Mouse (Mus musculus) frontal cortex, postnatal 36 days (tissue): ENCODE measurements around the gene Ccne1.
A peak's percentile ranks its signal among the peaks of the same experiment; 100 is the strongest.

Experiments used
- DNase-seq, 2 experiments: peaks; one replicate each; pipeline ENCODE4 v3.0.0; 2022; ENCODE audit warnings: low spot score in 2 of 2

Gene Ccne1

DNA sequence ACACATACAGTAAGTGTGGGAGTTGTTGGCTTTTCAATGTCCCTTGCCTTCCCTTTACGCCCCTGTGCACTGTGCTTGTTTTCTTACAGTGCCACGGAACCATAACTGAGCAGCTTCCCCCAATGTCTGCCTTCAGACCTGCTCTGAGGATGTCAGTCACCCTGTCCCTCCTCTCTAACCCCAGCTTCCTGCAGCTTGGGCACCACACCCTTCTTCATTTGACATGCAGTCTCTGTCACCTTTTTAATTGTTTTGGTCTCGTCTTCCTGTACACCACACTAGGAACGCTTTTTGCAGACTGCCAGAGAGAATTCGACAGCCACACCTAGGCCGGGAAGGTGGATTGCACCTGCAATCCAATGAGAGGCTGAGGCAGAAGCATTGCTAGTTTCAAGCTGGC is 13.0 kb downstream of the Ccne1 start:
- DNase-seq: no peak

GRCm38 (mm10) chr7:38093101-38093500 is 14.2 kb downstream of the Ccne1 start:
- DNase-seq: no peak

DNA sequence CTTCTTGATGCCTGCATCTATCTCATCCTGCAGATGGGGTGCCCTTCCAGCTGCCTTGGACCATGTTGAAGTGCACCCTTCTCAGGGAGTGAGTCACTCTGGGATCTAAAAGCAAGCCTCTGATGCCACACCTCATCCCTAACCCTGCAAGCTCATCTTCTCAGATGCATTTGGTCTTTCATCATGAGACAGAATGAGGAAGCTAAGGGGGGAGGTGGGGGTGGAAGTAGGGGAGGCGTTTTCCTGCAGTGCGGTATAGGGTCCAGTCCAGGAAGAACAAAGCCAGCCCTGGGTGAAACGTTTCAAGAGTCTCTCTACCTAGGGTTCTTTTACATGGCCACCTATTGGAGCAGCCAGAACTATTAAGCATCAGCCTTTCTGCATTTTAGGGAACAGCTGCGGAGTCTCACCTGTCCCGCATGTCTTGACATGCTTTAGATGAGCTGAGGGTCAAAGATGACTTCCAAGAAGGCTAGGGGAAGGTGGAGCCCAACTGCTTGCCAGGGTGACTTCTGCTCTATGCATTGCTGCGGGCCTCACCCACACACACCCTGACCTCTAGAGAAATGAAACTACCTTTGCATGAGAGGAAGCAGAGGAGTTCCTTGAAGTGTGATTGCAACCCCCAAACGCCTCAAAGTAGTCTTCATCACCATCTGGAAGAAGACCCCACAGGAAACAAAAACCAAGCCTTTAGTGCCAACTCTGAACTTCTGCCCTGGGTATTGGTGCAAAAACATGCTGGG is 17.2 kb downstream of the Ccne1 start:
- no peak for DNase-seq

GRCm38 (mm10) chr7:38088456-38088855 is 18.9 kb downstream of the Ccne1 start:
- DNase-seq: no peak

DNA sequence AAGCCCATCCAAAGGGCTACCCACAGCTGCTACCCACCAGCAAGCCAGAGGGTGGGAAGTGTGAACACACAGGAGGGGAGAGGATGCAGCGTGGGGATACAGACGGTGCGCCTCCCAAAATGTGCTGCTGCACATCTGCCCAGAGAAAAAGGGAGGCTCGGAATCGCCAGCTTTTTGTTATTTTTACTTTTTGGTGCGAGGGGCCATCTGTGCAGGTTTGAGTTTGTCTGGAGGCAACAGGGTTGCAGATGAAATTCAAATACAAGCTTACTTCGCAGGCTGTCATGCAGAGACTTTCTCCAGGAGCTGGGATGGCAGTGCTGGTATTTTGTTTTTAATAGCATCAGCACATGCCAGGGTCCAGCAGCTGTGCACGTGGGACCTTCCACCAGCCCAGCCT is 19.5 kb downstream of the Ccne1 start:
- DNase-seq: peak; percentile 74 to 83

DNA sequence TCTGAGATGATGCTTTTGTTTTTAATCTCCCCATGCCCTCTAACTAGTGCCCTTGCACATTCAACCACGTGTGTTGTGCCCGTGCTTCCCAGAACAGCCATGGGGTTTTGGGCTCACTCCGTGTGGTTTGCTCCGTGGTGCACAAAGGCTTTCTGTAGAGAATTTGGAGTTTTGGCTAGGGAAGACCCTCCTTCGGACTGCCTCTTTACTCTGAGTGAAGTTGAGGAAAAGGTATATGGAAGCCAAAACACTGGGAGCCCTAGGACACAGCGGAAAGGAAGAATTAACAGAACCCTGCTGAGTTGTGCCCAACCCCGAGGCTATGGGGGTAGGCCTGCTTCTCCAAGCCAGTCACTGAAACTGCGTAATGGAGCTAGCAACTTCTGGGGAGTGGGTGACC is 20.9 kb downstream of the Ccne1 start:
- no peak for DNase-seq

DNA sequence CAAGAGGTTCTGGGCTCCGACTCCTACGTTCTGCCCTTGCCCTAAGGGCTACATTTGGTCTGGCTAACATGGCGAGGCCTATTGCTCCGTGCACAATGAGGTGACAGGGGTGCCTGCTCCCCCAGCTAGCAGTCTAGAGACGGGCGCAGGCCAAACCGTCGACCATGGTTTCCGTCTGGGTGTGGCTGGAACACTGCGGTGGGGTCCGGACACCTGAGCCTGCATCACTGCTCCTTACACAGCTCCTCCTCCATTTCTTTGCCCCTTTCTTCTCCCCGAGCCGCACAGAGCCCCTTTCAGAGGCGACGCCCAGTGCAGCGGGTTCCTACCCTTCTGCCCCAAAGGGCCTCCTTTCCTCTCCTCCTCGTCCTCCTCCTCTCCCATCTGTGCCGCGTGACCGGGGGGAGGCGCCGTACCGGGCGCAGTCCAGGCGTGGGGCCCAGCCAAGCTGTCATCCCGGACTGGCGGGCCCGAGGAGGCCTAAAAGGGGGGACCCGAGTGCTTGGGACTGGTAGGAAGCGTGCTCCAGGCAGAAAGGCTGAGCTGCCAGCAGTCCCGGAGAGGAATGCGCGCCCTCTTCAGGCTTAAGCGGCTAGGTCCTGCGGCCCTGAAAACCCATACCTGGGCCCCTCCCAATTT is 21.6 kb downstream of the Ccne1 start:
- peak; percentile 18 to 28 for DNase-seq

- peak; percentile 99 for DNase-seq
These were observed 22.4 kb downstream of the Ccne1 start for GRCm38 (mm10) chr7:38084778-38085572.

DNA sequence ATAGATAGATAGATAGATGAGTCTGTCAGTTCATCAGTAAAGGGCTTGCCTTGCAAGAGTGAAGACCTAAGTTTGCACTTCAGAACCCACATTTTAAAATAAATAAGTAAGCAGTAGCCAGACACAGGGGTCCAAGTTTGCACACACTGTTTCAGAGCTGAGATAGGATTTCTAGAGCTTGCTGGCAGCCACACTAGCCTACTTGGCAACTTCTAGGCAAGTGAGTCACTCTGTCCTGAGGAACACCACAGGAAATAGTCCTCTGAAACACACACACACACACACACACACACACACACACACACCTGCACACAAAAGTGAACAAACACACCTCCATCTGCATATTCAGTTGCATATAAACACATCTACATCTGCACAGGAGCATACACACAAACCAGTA is 24.4 kb downstream of the Ccne1 start:
- no peak for DNase-seq

GRCm38 (mm10) chr7:38077189-38077588 is 30.1 kb downstream of the Ccne1 start:
- DNase-seq: no peak

DNA sequence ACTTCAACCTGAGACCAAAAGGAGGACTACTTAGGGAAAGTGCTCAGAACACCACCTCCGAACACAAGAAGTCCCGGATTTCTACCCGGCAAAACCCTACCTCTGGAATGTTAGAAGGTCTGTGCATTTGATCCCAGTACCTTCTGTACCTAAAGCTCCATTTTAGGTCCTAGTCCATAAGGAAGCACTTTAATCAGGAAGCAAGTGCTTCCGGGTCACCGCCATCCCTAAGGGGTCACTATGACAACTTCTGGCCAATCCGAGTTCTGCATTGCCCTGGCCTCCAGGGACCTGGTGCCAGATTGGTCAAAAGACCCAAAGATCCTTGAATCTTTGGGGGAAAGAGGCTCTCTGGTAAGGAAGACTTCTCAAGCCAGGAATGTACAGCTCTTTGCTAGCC is 31.8 kb downstream of the Ccne1 start:
- no peak for DNase-seq

DNA sequence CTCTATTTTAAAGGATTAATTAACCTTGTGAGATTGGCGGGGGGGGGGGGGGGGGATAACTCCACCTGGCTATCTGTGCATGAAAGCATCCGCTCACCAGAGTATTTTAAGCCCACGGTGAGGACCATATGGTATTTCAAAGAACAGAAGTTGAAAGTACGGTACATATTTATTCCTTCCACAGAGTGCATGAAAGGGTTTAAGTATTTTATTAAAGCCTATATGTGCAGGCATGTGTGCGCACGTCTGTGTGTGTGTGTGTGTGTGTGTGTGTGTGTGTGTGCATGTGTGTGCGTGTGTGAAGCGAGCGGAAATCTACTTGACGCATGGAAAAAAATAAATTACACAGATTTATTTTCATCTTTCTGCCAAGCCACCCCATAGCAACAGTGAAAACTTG is 32.4 kb downstream of the Ccne1 start:
- DNase-seq: no peak

DNA sequence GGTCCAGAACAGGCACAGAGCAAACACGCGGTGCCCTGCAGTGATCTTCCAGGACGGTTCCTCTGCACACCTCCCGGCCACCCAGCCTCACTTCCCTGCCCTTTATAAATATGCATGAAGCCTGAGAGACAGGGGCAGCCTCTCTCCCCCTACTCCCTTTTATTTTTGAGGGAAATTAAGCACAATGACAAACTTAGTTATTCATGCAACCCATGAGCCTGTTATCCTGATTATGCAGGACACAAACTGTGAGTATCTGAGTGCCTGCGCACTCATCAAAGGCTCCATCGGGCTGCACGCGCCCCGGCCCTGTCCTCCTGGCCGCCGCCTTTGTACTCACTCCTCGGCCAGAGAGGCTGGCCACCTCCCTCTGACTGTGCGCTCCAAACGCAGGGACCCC is 32.8 kb downstream of the Ccne1 start:
- DNase-seq: no peak

- peak; percentile 60 to 73 for DNase-seq
These were observed 33.6 kb downstream of the Ccne1 start for GRCm38 (mm10) chr7:38073782-38074181.

DNA sequence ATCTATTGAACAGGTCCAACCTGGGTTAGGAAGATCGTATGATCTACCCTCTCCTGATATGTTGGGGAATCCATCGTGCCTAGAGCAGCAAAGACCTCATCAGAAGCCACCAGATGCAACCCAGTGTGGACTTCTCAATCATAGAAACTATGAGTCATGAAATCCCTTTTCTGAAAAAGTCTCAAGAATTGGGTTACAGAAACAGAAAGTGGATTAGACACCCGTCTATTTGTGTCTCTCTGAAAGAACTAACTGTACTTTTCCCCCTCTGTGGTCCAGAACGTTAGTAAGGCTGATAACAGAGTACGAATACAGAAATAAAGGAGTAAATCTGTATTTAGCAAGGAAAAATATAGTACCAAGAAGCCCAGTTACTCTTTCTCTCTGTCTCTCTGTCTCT is 36.3 kb downstream of the Ccne1 start:
- DNase-seq: no peak

DNA sequence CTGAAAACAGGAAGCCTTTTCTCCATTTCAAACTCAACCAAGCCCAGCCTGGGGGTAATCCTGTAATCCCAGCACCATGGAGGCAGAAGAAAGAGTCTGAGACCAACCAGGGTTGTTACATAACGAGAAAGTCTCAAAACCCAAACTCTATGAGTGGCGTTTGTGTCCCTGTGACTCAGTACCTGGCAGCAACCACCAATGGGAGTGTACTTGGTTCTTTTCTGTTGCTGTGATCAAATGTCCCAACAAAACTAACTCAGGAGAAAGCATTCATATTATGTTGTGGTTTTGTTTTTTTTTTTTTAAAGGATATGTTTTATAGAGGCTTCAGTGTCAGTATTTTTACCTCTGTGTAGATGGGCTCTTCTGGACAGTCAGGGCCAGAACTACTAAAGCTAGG is 36.7 kb downstream of the Ccne1 start:
- DNase-seq: no peak

GRCm38 (mm10) chr7:38064431-38064830 is 42.9 kb downstream of the Ccne1 start:
- DNase-seq: no peak

- peak; percentile 89 to 92 for DNase-seq
These were observed 46.0 kb downstream of the Ccne1 start for GRCm38 (mm10) chr7:38061060-38061970.

- DNase-seq: no peak
These were observed 47.6 kb downstream of the Ccne1 start for GRCm38 (mm10) chr7:38059636-38060330.

GRCm38 (mm10) chr7:38059096-38059495 is 48.2 kb downstream of the Ccne1 start:
- no peak for DNase-seq

DNA sequence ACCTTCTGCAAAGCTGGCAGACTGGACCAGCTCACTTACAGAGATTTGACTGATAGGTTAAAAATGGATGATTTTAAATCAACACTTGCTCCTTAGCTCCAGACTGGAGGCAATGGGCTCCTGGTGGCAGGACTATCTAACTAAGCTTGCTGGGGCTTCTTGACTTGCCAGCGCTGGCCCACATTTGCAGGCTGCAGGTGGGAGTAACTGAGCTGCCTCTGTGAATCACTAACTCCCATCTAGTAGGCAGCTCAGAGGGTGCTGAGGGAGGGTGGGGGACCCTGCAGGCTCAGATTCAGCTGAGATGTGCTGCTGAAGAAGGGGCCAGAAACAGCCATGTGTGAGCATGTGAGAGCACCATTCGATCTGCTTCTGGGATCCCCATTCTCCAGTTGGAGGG is 51.3 kb downstream of the Ccne1 start:
- peak; percentile 46 to 50 for DNase-seq
